ENCODE assay signal across 25 mouse cellular contexts in the genomic region with DNA sequence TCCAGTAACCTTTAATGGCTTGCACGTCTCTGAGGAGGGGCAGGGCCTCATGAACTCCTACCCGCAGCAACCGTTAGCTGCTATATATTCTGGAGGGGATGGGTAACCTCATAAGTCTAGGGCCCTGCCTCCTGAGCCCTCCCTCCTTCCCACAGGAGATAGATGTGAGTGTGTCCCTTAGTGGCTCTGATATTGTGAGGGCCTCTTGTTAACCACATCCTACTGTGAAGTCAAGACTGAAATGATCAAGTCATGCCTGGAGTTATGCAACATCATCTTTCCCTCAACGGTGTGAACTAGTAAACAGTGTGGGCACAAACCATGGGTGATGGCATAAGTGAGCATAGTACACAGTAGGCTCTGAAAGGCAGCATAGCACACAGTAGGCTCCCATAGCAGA.
DNase-seq lines count a peak whose midpoint lies in the region; ATAC-seq and TF ChIP-seq lines count a peak whose summit lies in the region.
"Had no signal": no experiment of that assay in that cellular context is flagged by ENCODE, and none has a peak within 500 bp of the region (broad histone marks: within the 10 kb centered on the region; RNA-seq: fewer than 3 reads in every experiment).

No protein-coding gene starts in this region.

- H3K4me3 ChIP-seq in heart, embryonic 16.5 days (ENCODE audit: low read length): no peak overlapping the region
- H3K4me3 ChIP-seq in liver, postnatal 0 days (ENCODE audit: low read depth, low read length): no peak overlapping the region
- H3K4me3 ChIP-seq: embryonic facial prominence, embryonic 12.5 days; erythroblast, embryonic 14.5 days; forebrain, embryonic 13.5 days; heart, embryonic 10.5 days; limb, embryonic 15.5 days had no signal

- TF ChIP-seq CTCF in liver, postnatal 0 days (IDR thresholded peaks at IDR 0.05; ENCODE audit: low read depth): no peak

- no peak for TF ChIP-seq EP300 in liver, postnatal 0 days (IDR thresholded peaks at IDR 0.05; ENCODE audit: low read depth)

- H3K9me3 ChIP-seq in heart, embryonic 16.5 days (replicated peaks; ENCODE audit: control insufficient read depth, low read length): no peaks in the 10 kb centered on the region
- H3K9me3 ChIP-seq in liver, postnatal 0 days (ENCODE audit: low read length): no peaks in the 10 kb centered on the region
- H3K9me3 ChIP-seq: embryonic facial prominence, embryonic 12.5 days; forebrain, embryonic 13.5 days; heart, embryonic 10.5 days; limb, embryonic 15.5 days had no signal

- peak; percentile 59; the same call in 1 of the 2 replicates for ATAC-seq in heart, embryonic 16.5 days (replicated peaks; ENCODE audit: extremely low read depth, insufficient read depth, low FRiP score)
- ATAC-seq in granulocyte monocyte progenitor cell, adult 5-6 weeks (replicated peaks; ENCODE audit: poor library complexity, severe bottlenecking): peak; percentile 93
- ATAC-seq in liver, postnatal 0 days: peak; percentile 36
- ATAC-seq: forebrain, embryonic 13.5 days; hindbrain, postnatal 0 days; midbrain, embryonic 16.5 days had no signal

- peak overlapping the region; percentile 6; the same call in 1 of the 2 replicates for H3K27ac ChIP-seq in heart, embryonic 16.5 days (ENCODE audit: low read length)
- no peak overlapping the region for H3K27ac ChIP-seq in liver, postnatal 0 days (ENCODE audit: low read depth)
- H3K27ac ChIP-seq: embryonic facial prominence, embryonic 12.5 days; heart, embryonic 10.5 days; hindbrain, postnatal 0 days; kidney, postnatal 0 days; limb, embryonic 15.5 days had no signal

- no peaks in the 10 kb centered on the region for H3K27me3 ChIP-seq in heart, embryonic 16.5 days (ENCODE audit: control insufficient read depth, insufficient read depth, low read length)
- H3K27me3 ChIP-seq in liver, postnatal 0 days (ENCODE audit: insufficient read depth, low read length): no peaks in the 10 kb centered on the region
- H3K27me3 ChIP-seq: embryonic facial prominence, embryonic 12.5 days; forebrain, embryonic 13.5 days; limb, embryonic 15.5 days had no signal

- H3K4me2 ChIP-seq in heart, embryonic 16.5 days (ENCODE audit: low read depth, low read length): no peak overlapping the region
- H3K4me2 ChIP-seq in liver, postnatal 0 days (ENCODE audit: low read depth, low read length): no peak overlapping the region
- H3K4me2 ChIP-seq: embryonic facial prominence, embryonic 12.5 days; forebrain, embryonic 13.5 days; limb, embryonic 15.5 days had no signal

- no peaks in the 10 kb centered on the region for H3K36me3 ChIP-seq in heart, embryonic 16.5 days (ENCODE audit: control insufficient read depth, insufficient read depth)
- H3K36me3 ChIP-seq in liver, postnatal 0 days (replicated peaks; ENCODE audit: insufficient read depth, low read length): no peaks in the 10 kb centered on the region
- H3K36me3 ChIP-seq: embryonic facial prominence, embryonic 12.5 days; heart, embryonic 10.5 days; limb, embryonic 15.5 days had no signal

- H3K4me1 ChIP-seq in heart, embryonic 16.5 days (ENCODE audit: control insufficient read depth, insufficient read depth, low read length): no peaks in the 10 kb centered on the region; the same call in 1 of the 2 replicates
- no peaks in the 10 kb centered on the region for H3K4me1 ChIP-seq in liver, postnatal 0 days (ENCODE audit: insufficient read depth)
- H3K4me1 ChIP-seq: forebrain, embryonic 13.5 days; limb, embryonic 15.5 days had no signal

- WGBS in heart, embryonic 16.5 days: 74% methylated on average over 4 of the region's 4 CpGs
- 28% methylated on average over 4 of the region's 4 CpGs for WGBS in liver, postnatal 0 days (ENCODE audit: insufficient replicate concordance)

- H3K9ac ChIP-seq in heart, embryonic 16.5 days (ENCODE audit: low read length): no peak overlapping the region
- H3K9ac ChIP-seq in liver, postnatal 0 days (replicated peaks): no peak overlapping the region
- H3K9ac ChIP-seq: embryonic facial prominence, embryonic 12.5 days; forebrain, embryonic 13.5 days; limb, embryonic 15.5 days had no signal

- no peak for DNase-seq in heart, adult 8-10 months (ENCODE audit: low spot score)
- DNase-seq in CD4-positive helper T cell, adult 2 months (ENCODE audit: low read depth, low spot score): peak; percentile 35
- no peak for DNase-seq in liver, postnatal 0 days
- no peak for DNase-seq in frontal cortex, postnatal 25 days (ENCODE audit: low spot score in 2 of 2)
- no peak for DNase-seq in B cell, adult 2 months
- no peak for DNase-seq in left cerebral cortex, adult 8-10 months (ENCODE audit: low spot score in 2 of 2)
- DNase-seq: adrenal gland, adult 2 months; cerebellum, adult 9-10 months; gastrocnemius, postnatal 25 days; heart, postnatal 36 days; kidney, adult 18-20 months; layer of hippocampus, postnatal 36 days; lung, postnatal 14 days; right cerebral cortex, postnatal 25 days; thymus, postnatal 25 days had no signal

Comparison
In these comparisons a context has a peak if more than half of its experiments do, and no peak if none do; other contexts are left out.
1. ATAC-seq: peak in every context shown above with its lines; median percentile 93 in granulocyte monocyte progenitor cell, adult 5-6 weeks; 59 in heart, embryonic 16.5 days; 36 in liver, postnatal 0 days.